Mouse (Mus musculus): Measurements from ENCODE around the gene Glcci1. TPM values are rescaled to one million over a fixed set of nuclear protein-coding genes. Genes with fewer than 3 reads are reported as not detected.

The Glcci1 gene
- polyA plus RNA-seq (2015; fragmentation: Nextera tagmentation; extraction: Ambion mirVana): 12.2 and 16.2 TPM in 2 replicates

DNA sequence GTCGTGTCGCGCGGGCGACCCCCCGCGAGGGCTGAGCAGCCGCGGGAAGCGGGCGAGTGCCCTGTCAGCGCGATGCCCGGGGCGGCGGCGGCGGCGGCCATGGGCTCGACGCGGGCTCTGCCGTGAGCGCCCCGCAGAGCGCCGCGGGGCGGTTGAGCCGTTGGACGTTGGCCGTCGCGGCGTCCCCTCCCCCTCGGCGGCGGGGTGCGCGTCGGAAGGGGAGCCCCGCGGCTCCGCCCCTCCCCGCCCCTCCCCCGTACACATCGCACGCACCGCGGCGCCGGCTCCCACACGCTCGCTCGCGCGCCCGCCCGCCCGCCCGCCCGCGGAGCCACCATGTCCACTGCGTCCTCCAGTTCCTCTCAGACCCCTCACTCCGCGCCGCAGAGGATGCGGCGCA is at the start of gene Glcci1:
Gene Glcci1, plus strand, starts transcription at position 50 of the 400 bp plus-strand sequence.
- peak within 1 kb of the TSS; percentile 92 for H3K4me3 ChIP-seq (replicated peaks; ENCODE audit: low read length)
- H3K27me3 ChIP-seq (replicated peaks; ENCODE audit: control insufficient read depth, insufficient read depth, low read length): no peaks in the 10 kb centered on the region
- H3K4me2 ChIP-seq (ENCODE audit: low read length): peak within 1 kb of the TSS; percentile 83
- peak within 1 kb of the TSS; percentile 98 for H3K9ac ChIP-seq (replicated peaks; ENCODE audit: low read depth, low read length)
- ATAC-seq: peak; percentile 84
- H3K4me1 ChIP-seq (replicated peaks; ENCODE audit: control insufficient read depth, insufficient read depth, low read length): peaks cover 14% of the 10 kb centered on the region
- 4% methylated on average over 16 of the region's 69 CpGs for WGBS
- H3K36me3 ChIP-seq (ENCODE audit: control insufficient read depth, insufficient read depth): no peaks in the 10 kb centered on the region
- no peaks in the 10 kb centered on the region for H3K9me3 ChIP-seq (ENCODE audit: control insufficient read depth, low read length)
- peak within 1 kb of the TSS; percentile 100 for H3K27ac ChIP-seq (ENCODE audit: low read length)

DNA sequence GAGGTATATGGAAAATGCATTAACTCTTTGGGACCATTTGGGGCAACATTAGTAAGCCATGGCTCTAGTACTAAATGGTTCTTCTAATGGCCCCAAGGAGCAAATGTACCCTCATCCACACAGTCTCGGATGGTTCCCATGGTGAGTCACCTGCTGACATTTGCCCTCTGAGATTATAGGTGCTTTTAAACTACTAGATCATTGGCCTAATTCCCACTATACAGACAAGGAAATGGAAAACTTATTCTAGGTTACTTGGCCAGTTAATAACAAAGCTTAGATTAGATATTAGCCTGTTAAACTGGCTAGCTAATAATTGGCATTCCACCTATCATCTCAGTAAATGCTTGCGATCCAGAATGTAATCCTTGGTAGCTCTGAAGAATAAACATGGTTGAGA is 47.0 kb upstream of the Glcci1 start:
- H3K9me3 ChIP-seq (ENCODE audit: control insufficient read depth, low read length): no peaks in the 10 kb centered on the region
- no peaks in the 10 kb centered on the region; the same call in 1 of the 2 replicates for H3K4me1 ChIP-seq (replicated peaks; ENCODE audit: control insufficient read depth, insufficient read depth, low read length)
- H3K27ac ChIP-seq (ENCODE audit: low read length): no peak overlapping the region
- 95% methylated on average over 2 of the region's 2 CpGs for WGBS
- H3K9ac ChIP-seq (replicated peaks; ENCODE audit: low read depth, low read length): no peak overlapping the region
- no peak overlapping the region for H3K4me3 ChIP-seq (replicated peaks; ENCODE audit: low read length)
- no peak for ATAC-seq
- no peaks in the 10 kb centered on the region for H3K27me3 ChIP-seq (replicated peaks; ENCODE audit: control insufficient read depth, insufficient read depth, low read length)
- no peak overlapping the region for H3K4me2 ChIP-seq (ENCODE audit: low read length)
- no peaks in the 10 kb centered on the region for H3K36me3 ChIP-seq (ENCODE audit: control insufficient read depth, insufficient read depth)

DNA sequence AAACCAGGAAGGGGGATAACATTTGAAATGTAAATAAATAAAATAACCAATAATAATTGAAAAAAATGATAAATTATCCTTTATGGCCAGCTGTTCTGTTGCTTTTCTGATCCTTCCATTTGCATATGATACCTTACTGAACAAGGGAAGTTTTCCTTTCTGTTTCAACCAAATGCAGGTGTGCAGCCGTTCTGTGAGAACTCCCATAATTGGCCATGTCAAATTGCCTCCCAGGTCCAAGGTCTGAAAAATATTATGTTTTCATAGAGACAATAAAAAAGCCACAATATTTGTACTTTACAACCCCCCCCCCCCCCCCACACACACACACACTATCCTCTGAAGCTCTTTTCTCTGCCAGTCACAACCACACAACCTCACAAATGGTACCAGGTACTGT is 44.0 kb upstream of the Glcci1 start:
- H3K4me1 ChIP-seq (replicated peaks; ENCODE audit: control insufficient read depth, insufficient read depth, low read length): peaks cover 3% of the 10 kb centered on the region
- no peak overlapping the region for H3K4me3 ChIP-seq (replicated peaks; ENCODE audit: low read length)
- ATAC-seq: no peak
- H3K36me3 ChIP-seq (ENCODE audit: control insufficient read depth, insufficient read depth): no peaks in the 10 kb centered on the region
- H3K27ac ChIP-seq (ENCODE audit: low read length): no peak overlapping the region
- no peak overlapping the region for H3K9ac ChIP-seq (replicated peaks; ENCODE audit: low read depth, low read length)
- H3K4me2 ChIP-seq (ENCODE audit: low read length): no peak overlapping the region
- H3K9me3 ChIP-seq (ENCODE audit: control insufficient read depth, low read length): no peaks in the 10 kb centered on the region
- 90% methylated on average over 1 of the region's 1 CpGs for WGBS
- H3K27me3 ChIP-seq (replicated peaks; ENCODE audit: control insufficient read depth, insufficient read depth, low read length): no peaks in the 10 kb centered on the region

DNA sequence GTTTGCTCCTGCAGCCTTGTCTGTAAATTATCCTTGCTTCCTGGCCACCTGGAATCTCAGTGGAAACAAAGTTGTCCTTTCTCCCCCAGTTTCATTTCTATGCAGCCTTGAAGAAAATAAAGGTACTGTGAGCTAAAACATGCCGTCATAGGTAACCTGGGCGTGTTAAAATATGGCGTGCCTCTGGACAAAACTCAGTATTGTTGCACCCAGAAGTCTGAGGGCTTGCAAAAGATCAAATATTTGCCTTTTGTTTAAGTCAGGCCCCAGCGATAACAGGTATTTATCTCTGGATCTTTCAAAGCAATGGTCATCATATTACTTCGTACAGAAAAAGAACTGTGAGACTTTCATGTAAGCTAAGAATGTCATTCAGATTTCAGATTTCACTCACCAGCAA is 43.4 kb upstream of the Glcci1 start:
- H3K9me3 ChIP-seq (ENCODE audit: control insufficient read depth, low read length): no peaks in the 10 kb centered on the region
- H3K9ac ChIP-seq (replicated peaks; ENCODE audit: low read depth, low read length): no peak overlapping the region
- H3K27ac ChIP-seq (ENCODE audit: low read length): no peak overlapping the region
- H3K27me3 ChIP-seq (replicated peaks; ENCODE audit: control insufficient read depth, insufficient read depth, low read length): no peaks in the 10 kb centered on the region
- H3K4me1 ChIP-seq (replicated peaks; ENCODE audit: control insufficient read depth, insufficient read depth, low read length): peaks cover 3% of the 10 kb centered on the region
- no peak overlapping the region for H3K4me2 ChIP-seq (ENCODE audit: low read length)
- WGBS: 88% methylated on average over 5 of the region's 5 CpGs
- no peak for ATAC-seq
- H3K4me3 ChIP-seq (replicated peaks; ENCODE audit: low read length): no peak overlapping the region
- no peaks in the 10 kb centered on the region for H3K36me3 ChIP-seq (ENCODE audit: control insufficient read depth, insufficient read depth)

DNA sequence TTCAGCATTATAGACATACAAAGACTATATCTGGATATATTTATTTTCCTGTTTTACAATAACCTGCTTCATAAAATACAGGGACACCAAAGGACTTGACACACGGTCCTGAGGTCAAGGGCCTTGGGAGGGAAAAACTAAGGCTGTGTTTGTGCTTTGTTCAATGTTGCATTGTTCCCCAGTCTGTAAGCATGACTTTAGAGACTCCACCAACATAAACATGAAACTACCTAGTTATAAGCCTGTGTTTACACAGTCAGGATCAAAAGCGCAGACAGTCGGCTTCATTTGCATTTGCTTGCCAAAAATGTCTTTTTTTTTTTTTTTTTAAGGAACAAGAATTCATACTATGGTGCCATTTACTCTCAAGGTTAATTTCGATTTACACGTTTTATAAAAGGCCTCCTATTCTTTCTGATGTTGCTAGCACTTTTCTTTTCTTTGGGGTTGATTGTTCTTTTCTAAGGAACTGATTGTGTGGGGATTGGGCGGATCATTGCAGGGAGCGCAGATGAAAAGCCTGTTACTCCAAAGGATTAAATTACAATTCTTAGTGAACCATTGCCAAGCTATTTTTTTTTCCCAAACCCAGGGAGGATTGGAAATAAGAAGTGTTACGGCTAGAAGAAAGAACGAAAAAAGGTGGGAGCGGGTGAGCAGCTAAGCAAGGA is 41.6 kb upstream of the Glcci1 start:
- Histone ChIP-seq H3K4me1 (replicated peaks; ENCODE audit: control insufficient read depth, insufficient read depth, low read length) (peaks cover 3% of the 10 kb centered on the region), H3K9me3 (ENCODE audit: control insufficient read depth, low read length) (no peaks in the 10 kb centered on the region), H3K36me3 (ENCODE audit: control insufficient read depth, insufficient read depth) (no peaks in the 10 kb centered on the region), H3K9ac (replicated peaks; ENCODE audit: low read depth, low read length) (no peak overlapping the region), H3K4me2 (ENCODE audit: low read length) (peak overlapping the region; percentile 23; the same call in 1 of the 2 replicates), H3K27me3 (replicated peaks; ENCODE audit: control insufficient read depth, insufficient read depth, low read length) (no peaks in the 10 kb centered on the region), H3K4me3 (replicated peaks; ENCODE audit: low read length) (no peak overlapping the region), H3K27ac (ENCODE audit: low read length) (no peak overlapping the region)
- peak; percentile 60 for ATAC-seq
- WGBS: 5% methylated on average over 10 of the region's 10 CpGs

DNA sequence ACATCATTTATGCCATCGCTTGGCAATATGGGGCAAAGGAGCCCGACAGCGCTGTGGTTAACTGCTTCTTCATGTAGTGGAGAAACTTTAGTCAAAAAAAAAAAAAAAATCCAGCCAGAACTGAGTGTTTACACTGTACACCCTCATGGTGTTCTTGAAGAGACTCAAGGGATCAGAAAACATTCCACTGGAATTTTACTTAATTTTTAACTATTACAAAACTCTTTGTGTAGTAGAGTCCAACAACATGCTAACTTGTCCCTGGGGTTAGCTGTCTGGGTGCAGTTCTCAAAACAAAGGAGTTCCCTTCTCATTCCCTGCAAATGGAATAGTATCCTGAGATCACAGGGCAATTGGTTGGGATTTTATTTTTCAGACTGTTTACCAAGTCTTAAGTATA is 39.5 kb upstream of the Glcci1 start:
- 93% methylated on average over 3 of the region's 3 CpGs for WGBS
- Histone ChIP-seq H3K27ac (ENCODE audit: low read length) (no peak overlapping the region), H3K9me3 (ENCODE audit: control insufficient read depth, low read length) (no peaks in the 10 kb centered on the region), H3K4me1 (replicated peaks; ENCODE audit: control insufficient read depth, insufficient read depth, low read length) (peaks cover 3% of the 10 kb centered on the region), H3K4me3 (replicated peaks; ENCODE audit: low read length) (no peak overlapping the region), H3K9ac (replicated peaks; ENCODE audit: low read depth, low read length) (no peak overlapping the region), H3K27me3 (replicated peaks; ENCODE audit: control insufficient read depth, insufficient read depth, low read length) (no peaks in the 10 kb centered on the region), H3K4me2 (ENCODE audit: low read length) (no peak overlapping the region), H3K36me3 (ENCODE audit: control insufficient read depth, insufficient read depth) (no peaks in the 10 kb centered on the region)
- ATAC-seq: no peak

DNA sequence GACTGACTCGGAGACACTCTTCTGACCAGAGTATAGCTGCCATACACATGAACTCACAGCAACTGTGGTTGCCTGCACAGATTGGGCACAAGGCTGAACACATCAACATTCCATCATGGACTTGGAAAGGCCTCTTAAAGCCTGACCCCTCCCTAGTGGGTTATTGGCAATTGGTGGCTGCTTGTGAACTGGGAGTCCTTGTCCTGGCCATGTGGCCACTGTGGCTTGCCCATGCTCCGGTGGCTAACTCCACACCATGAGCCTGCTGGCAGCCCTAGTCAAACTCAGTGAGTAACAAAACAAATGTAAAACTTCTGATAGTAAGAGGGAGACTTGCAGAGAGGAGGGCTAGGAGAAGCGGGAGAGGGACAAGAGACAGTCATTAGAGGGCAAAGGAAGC is 37.3 kb upstream of the Glcci1 start:
- ATAC-seq: no peak
- Histone ChIP-seq H3K4me1 (replicated peaks; ENCODE audit: control insufficient read depth, insufficient read depth, low read length) (peaks cover 3% of the 10 kb centered on the region), H3K4me2 (ENCODE audit: low read length) (no peak overlapping the region), H3K4me3 (replicated peaks; ENCODE audit: low read length) (no peak overlapping the region), H3K9ac (replicated peaks; ENCODE audit: low read depth, low read length) (no peak overlapping the region), H3K27ac (ENCODE audit: low read length) (no peak overlapping the region), H3K9me3 (ENCODE audit: control insufficient read depth, low read length) (no peaks in the 10 kb centered on the region), H3K27me3 (replicated peaks; ENCODE audit: control insufficient read depth, insufficient read depth, low read length) (no peaks in the 10 kb centered on the region), H3K36me3 (ENCODE audit: control insufficient read depth, insufficient read depth) (no peaks in the 10 kb centered on the region)
- 95% methylated on average over 3 of the region's 3 CpGs for WGBS

DNA sequence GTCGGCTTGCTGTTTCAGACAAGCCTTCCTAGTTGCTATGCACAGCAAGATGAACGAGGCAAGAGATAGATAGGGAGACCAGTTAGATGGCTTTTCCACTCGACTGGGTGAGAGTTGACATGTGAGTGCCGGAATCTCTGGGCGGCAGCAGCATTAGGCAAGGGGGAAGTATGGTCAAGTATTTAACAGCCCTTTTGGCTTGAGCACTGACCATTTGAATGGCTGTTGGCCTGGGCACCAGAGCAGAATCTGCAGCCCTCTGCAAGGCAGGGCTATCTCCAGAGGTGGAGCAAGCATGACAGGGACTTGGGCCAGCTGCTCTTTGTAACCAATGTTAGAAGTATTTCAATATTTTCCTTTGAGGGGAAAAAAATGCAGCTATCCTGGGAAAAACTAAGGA is 36.5 kb upstream of the Glcci1 start:
- Histone ChIP-seq H3K36me3 (ENCODE audit: control insufficient read depth, insufficient read depth) (no peaks in the 10 kb centered on the region), H3K4me2 (ENCODE audit: low read length) (no peak overlapping the region), H3K27me3 (replicated peaks; ENCODE audit: control insufficient read depth, insufficient read depth, low read length) (no peaks in the 10 kb centered on the region), H3K9ac (replicated peaks; ENCODE audit: low read depth, low read length) (no peak overlapping the region), H3K27ac (ENCODE audit: low read length) (no peak overlapping the region), H3K9me3 (ENCODE audit: control insufficient read depth, low read length) (no peaks in the 10 kb centered on the region), H3K4me3 (replicated peaks; ENCODE audit: low read length) (no peak overlapping the region), H3K4me1 (replicated peaks; ENCODE audit: control insufficient read depth, insufficient read depth, low read length) (no peaks in the 10 kb centered on the region; the same call in 1 of the 2 replicates)
- 88% methylated on average over 5 of the region's 5 CpGs for WGBS
- ATAC-seq: no peak

DNA sequence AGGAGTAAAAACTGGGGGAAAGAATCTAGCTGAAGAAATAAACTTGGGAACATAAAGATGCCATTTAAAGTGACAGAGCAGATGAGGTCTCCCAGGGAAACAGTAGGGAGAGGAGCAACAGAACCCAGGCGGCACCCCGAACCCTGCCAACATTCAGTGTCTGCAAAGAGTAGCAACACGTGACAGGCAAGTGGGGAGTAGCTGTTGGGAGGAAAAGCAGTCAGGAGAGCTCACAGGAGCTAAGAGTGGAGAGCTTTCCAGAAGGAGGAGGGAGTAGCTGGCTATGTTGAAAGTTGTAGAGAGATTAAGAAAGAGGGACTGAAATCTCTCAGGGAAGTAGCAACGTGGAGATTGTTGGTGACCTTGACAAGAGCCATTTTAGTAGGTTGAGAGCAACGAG is 35.9 kb upstream of the Glcci1 start:
- Histone ChIP-seq H3K4me3 (replicated peaks; ENCODE audit: low read length) (no peak overlapping the region), H3K9ac (replicated peaks; ENCODE audit: low read depth, low read length) (no peak overlapping the region), H3K27me3 (replicated peaks; ENCODE audit: control insufficient read depth, insufficient read depth, low read length) (no peaks in the 10 kb centered on the region), H3K36me3 (ENCODE audit: control insufficient read depth, insufficient read depth) (no peaks in the 10 kb centered on the region), H3K27ac (ENCODE audit: low read length) (no peak overlapping the region), H3K4me2 (ENCODE audit: low read length) (no peak overlapping the region), H3K4me1 (replicated peaks; ENCODE audit: control insufficient read depth, insufficient read depth, low read length) (no peaks in the 10 kb centered on the region), H3K9me3 (ENCODE audit: control insufficient read depth, low read length) (no peaks in the 10 kb centered on the region)
- ATAC-seq: peak; percentile 67; the same call in 1 of the 2 replicates
- 58% methylated on average over 5 of the region's 5 CpGs for WGBS

DNA sequence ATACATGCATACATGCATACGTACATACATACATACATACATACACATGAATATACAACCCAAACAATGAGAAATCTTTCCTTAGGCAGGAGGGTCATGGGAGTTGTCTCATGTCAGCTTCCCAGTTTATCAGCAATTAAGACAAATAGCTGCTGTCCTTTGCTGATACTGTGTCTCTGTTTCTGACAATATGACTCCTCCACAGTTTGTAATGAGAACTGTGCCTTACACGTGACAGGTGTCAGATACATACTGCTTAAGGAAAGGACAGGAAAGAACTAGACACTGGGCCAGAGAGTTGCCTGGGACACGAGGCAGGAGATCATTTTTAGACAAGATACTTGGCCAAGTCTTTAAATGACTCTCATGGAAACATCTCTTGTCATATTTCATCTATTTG is 35.1 kb upstream of the Glcci1 start:
- no peak for ATAC-seq
- Histone ChIP-seq H3K4me2 (ENCODE audit: low read length) (no peak overlapping the region), H3K4me1 (replicated peaks; ENCODE audit: control insufficient read depth, insufficient read depth, low read length) (no peaks in the 10 kb centered on the region), H3K27me3 (replicated peaks; ENCODE audit: control insufficient read depth, insufficient read depth, low read length) (no peaks in the 10 kb centered on the region), H3K27ac (ENCODE audit: low read length) (no peak overlapping the region), H3K9ac (replicated peaks; ENCODE audit: low read depth, low read length) (no peak overlapping the region), H3K4me3 (replicated peaks; ENCODE audit: low read length) (no peak overlapping the region), H3K36me3 (ENCODE audit: control insufficient read depth, insufficient read depth) (no peaks in the 10 kb centered on the region), H3K9me3 (ENCODE audit: control insufficient read depth, low read length) (no peaks in the 10 kb centered on the region)
- WGBS: 80% methylated on average over 3 of the region's 3 CpGs

Measured in forebrain, embryonic 16.5 days (tissue).